ENCODE assay signal across 1 mouse cellular context in the genomic region with DNA sequence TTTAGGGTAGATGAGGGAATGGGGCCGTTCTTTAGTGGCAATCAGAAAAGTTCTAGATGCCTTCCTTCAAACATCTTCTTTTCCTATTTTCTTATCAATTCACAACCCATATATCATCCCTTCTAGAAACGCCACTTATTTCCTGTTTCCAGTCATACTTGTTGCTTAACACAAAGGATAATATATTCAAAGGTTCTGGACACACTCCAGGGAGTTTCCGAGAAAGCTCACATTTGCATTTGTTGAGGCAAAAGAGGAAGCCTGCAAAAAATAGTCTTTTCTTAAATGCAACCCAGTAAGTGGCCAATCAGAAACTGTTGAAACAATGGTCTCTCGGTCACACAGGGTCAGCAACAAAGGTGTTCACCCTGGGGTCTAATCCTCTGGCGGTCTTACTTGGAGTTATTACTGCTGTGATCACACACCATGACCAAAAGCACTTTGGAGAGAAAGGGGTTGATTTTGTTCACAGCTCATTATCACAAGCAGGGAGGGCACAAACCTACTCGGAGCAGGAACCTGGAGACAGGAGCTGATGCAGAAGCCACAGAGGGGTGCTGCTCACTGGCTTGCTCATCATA.
TF ChIP-seq lines count a peak whose summit lies in the region.

No protein-coding gene starts in this region.

TF ChIP-seq in CH12.LX, 34 proteins besides CTCF, POLR2A, EP300 and RAD21 (continued from another document):
- TF ChIP-seq KAT2A (IDR thresholded peaks at IDR 0.05; ENCODE audit: insufficient replicate concordance, low read length) (0 out of 2 replicates have a peak, but pooled peaks have one; percentile 38), MXI1 (IDR thresholded peaks at IDR 0.05; ENCODE audit: low read depth, low read length) (no peak), RCOR1 (conservative IDR thresholded peaks at IDR 0.05; ENCODE audit: low read depth, low read length) (peak; percentile 45; the same call in 1 of the 2 replicates), MYC (IDR thresholded peaks at IDR 0.05; ENCODE audit: low read depth, low read length) (peak; percentile 40; the same call in 1 of the 2 replicates), ETS1 (conservative IDR thresholded peaks at IDR 0.05; ENCODE audit: low read depth, low read length) (peak; percentile 75), BHLHE40 (IDR thresholded peaks at IDR 0.05; ENCODE audit: low read depth, low read length) (peak; percentile 62), HCFC1 (IDR thresholded peaks at IDR 0.05; ENCODE audit: low read depth, low read length) (0 out of 2 replicates have a peak, but pooled peaks have one; percentile 15), MEF2A (IDR thresholded peaks at IDR 0.05; ENCODE audit: borderline replicate concordance, low read depth, low read length) (peak; percentile 79; the same call in 1 of the 2 replicates), NRF1 (IDR thresholded peaks at IDR 0.05; ENCODE audit: low read depth, low read length) (no peak), ZMIZ1 (IDR thresholded peaks at IDR 0.05; ENCODE audit: low read depth, low read length) (no peak), POLR2AphosphoS2 (IDR thresholded peaks at IDR 0.05; ENCODE audit: low read depth, low read length) (no peak)
